Mouse (Mus musculus) lung, postnatal 0 days (tissue): ENCODE measurements at regions not wholly inside any gene's neighbourhood (a gene's known extent, or its start where the extent isn't known, plus 50 kb on each side); places are given as distances from the start of the nearest gene placed in this dataset.

ENCODE experiments used
- CTCF ChIP-seq: IDR thresholded peaks from 2 replicates; pipeline ENCODE4 v1.5.1; 2016; ENCODE audit warnings: antibody characterized with exemption, mild to moderate bottlenecking
- EP300 ChIP-seq: IDR thresholded peaks from 2 replicates; pipeline ENCODE4 v1.6.1; 2016; ENCODE audit warnings: antibody characterized with exemption, mild to moderate bottlenecking, control low read depth

DNA sequence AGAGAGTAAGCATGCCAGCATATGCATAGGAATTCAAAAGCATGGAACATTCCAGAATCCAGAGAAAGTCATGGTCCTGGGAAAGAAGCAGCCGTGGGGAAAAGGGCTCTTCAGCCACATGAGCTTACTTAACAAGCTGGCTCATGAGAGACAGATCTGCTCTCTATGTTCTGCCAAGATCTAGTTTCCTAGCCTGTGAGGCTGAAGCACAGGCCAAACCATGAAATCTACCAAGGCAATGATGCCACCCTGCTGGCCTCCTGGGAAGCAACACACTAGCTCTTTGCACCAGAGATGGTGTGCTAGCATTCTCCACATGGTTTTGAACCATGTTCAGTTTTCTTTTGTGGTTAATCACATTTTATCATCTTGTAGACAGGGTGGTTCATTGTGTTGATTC, 75.5 kb upstream of the N6amt1 start:
- TF ChIP-seq CTCF (no peak), EP300 (no peak)
